Mouse (Mus musculus): ENCODE measurements at regions not wholly inside any gene's neighbourhood (a gene's known extent, or its start where the extent isn't known, plus 50 kb on each side); places are given as distances from the start of the nearest gene placed in this dataset.

- no peak for DNase-seq (ENCODE audit: low spot score in 2 of 2)
Measured at GRCm38 (mm10) chr14:100352961-100353452, 68.5 kb upstream of the Klf12 start.

- no peak for DNase-seq (ENCODE audit: low spot score in 2 of 2)
Measured at GRCm38 (mm10) chr14:100351004-100351403, 66.5 kb upstream of the Klf12 start.

- DNase-seq (ENCODE audit: low spot score in 2 of 2), result no peak
Measured at GRCm38 (mm10) chr14:100350021-100350790, 65.7 kb upstream of the Klf12 start.

- no peak for DNase-seq (ENCODE audit: low spot score in 2 of 2)
Measured at GRCm38 (mm10) chr14:100348336-100349164, 64.1 kb upstream of the Klf12 start.

GRCm38 (mm10) chr14:100336926-100337325, 52.4 kb upstream of the Klf12 start:
- DNase-seq (ENCODE audit: low spot score in 2 of 2), result no peak

All from cerebellum, postnatal 4 days (tissue).